ENCODE assay signal across 7 mouse cellular contexts in the genomic region with DNA sequence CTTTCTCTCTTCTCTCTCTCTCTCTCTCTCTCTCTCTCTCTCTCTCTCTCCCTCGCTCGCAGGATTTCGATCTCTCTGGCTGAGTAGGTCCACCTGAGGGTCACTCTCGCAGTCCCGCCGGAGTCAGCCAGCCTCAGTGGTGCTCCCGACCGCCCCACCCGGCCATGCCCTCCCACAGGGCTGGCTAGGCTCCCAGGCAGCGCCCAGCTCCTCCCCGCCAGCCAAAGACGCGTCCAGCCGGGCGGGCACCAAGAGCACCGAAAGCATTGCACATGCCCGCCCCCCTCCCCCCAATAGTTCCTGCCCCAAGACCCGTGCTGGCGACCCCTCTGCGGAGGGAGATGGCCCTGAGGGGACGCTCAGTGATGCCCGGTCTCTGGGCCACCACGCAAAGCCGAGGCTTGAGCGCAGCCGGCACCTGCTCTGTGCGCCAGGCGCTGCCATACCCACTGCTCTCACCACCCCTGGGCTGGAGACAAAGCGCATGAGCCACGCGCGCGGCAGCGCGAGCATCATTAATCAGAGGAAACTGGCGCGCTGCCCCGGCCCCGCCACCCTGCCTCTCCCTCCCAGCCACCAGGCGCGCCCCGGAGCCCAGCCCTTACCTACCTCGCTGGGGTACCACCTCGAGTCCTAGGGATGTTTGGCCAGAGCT. TPM values are rescaled to one million over a fixed set of nuclear protein-coding genes. Genes with fewer than 3 reads are reported as not detected.
DNase-seq lines count a peak whose midpoint lies in the region; ATAC-seq and TF ChIP-seq lines count a peak whose summit lies in the region.

No protein-coding gene starts in this region.

- peak overlapping the region; percentile 76 for H3K4me2 ChIP-seq in midbrain, embryonic 13.5 days (replicated peaks)

- WGBS in midbrain, embryonic 13.5 days: under 1% methylated on average over 44 of the region's 44 CpGs

- DNase-seq in CD4-positive, CD25-positive, alpha-beta regulatory T cell, adult 2 months (ENCODE audit: low read depth, low spot score): peak; percentile 45
- peak; percentile 78 for DNase-seq in Muller cell, postnatal 12 days (ENCODE audit: inconsistent ontology term)
- peak; percentile 26 to 51 for DNase-seq in gastrocnemius, postnatal 4 days (ENCODE audit: low spot score in 2 of 2)
- DNase-seq in layer of hippocampus, postnatal 36 days: peak; percentile 84 to 85
- peak; percentile 44 to 61 for DNase-seq in thymus, adult 18-20 months

- peak; percentile 63; the same call in 1 of the 2 replicates for TF ChIP-seq POLR2A in cortical plate, adult 2 months (IDR thresholded peaks at IDR 0.05; ENCODE audit: extremely low read depth, insufficient read depth, low read length)

- H3K9ac ChIP-seq in midbrain, embryonic 13.5 days (replicated peaks): peak overlapping the region; percentile 81

- TF ChIP-seq CTCF in cortical plate, adult 2 months (IDR thresholded peaks at IDR 0.05; ENCODE audit: extremely low read depth, insufficient read depth, low read length): no peak

- H3K4me1 ChIP-seq in cortical plate, adult 2 months (ENCODE audit: control insufficient read depth, insufficient read depth, low read length): peaks cover 3% of the 10 kb centered on the region; the same call in 1 of the 2 replicates
- peaks cover 11% of the 10 kb centered on the region for H3K4me1 ChIP-seq in midbrain, embryonic 13.5 days (replicated peaks)

- no peaks in the 10 kb centered on the region for H3K36me3 ChIP-seq in midbrain, embryonic 13.5 days

- H3K9me3 ChIP-seq in midbrain, embryonic 13.5 days: no peaks in the 10 kb centered on the region

- peaks cover 30% of the 10 kb centered on the region for H3K27me3 ChIP-seq in midbrain, embryonic 13.5 days

- ATAC-seq in midbrain, embryonic 13.5 days: peak; percentile 94

- peak overlapping the region; percentile 99 for H3K27ac ChIP-seq in cortical plate, adult 2 months (ENCODE audit: insufficient read depth, low read length)
- peak overlapping the region; percentile 89 for H3K27ac ChIP-seq in midbrain, embryonic 13.5 days

- H3K4me3 ChIP-seq in cortical plate, adult 2 months (ENCODE audit: insufficient read depth, low read length): peak overlapping the region; percentile 85
- H3K4me3 ChIP-seq in midbrain, embryonic 13.5 days (replicated peaks): peak overlapping the region; percentile 56

RNA-seq across cellular contexts. Expression of a gene that starts 0.6 kb away (rescaled TPM):
- polyA plus RNA-seq in cortical plate, adult 2 months (2012; rRNA removed): 521 and 601 TPM in 2 replicates
- 10 to 100 TPM; 81.0 to 87.2 TPM for total RNA-seq in gastrocnemius, postnatal 4 days (2021)
- total RNA-seq in layer of hippocampus, postnatal 36 days (2021): 100 to 1,000 TPM; 221 to 241 TPM
- polyA plus RNA-seq in midbrain, embryonic 13.5 days (2015; fragmentation: Nextera tagmentation; extraction: Ambion mirVana): 29.1 and 29.5 TPM in 2 replicates

Comparison
In these comparisons a context has a peak if more than half of its experiments do, and no peak if none do; other contexts are left out.
1. Peak in every context shown above with its lines: DNase-seq, ATAC-seq, H3K4me3 ChIP-seq and H3K27ac ChIP-seq.